Mouse (Mus musculus) v-Abl transformed pro-B cells (cell line): ENCODE measurements around the gene Mc3r.

ENCODE experiments used
- in situ Hi-C, 2 experiments: fragments of 400-800 bp; cut with MboI; formaldehyde crosslinking; loops; one replicate each; pipeline ENCODE4 v1.15.1; 2025; ENCODE audit not compliant: unreplicated experiment in 2 of 2

Gene Mc3r

DNA sequence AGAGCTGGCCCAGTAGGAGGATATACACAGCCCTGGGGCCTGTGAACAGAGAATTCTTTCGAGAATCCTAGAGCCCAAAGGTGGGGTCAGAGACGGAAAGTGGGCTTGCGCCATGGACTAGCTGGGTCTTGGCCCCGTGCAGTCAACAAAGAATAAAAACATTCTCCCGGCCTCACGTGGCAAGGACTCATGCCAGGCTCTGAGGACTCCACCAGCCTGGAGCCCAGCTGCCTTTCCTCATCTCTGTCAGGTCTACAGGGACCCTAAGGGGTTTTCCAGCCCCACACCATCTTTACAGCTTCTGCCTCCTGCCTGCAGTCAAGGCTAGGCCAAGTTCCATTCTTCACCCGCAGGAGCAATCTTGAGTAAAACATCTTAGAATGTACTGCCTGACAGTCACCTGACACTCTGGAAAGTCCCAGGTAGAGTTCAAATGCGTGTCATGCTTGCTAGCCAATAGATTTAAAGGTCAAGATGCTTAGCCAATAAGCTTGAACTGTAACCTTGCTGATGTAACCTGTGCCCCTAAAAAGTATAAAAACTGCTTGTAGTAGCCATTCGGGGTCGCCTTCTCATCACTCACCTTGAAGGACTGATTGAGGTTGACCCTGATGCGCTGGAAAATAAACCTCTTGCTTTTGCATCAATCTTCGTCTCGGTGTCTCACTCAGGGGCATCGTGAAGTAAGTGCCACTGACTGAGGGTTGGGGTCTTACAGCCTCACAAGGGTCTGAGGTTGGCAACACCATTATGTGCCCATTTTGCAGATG is 43.6 kb downstream of the Mc3r start:
- in situ Hi-C loops, result no loop called here

DNA sequence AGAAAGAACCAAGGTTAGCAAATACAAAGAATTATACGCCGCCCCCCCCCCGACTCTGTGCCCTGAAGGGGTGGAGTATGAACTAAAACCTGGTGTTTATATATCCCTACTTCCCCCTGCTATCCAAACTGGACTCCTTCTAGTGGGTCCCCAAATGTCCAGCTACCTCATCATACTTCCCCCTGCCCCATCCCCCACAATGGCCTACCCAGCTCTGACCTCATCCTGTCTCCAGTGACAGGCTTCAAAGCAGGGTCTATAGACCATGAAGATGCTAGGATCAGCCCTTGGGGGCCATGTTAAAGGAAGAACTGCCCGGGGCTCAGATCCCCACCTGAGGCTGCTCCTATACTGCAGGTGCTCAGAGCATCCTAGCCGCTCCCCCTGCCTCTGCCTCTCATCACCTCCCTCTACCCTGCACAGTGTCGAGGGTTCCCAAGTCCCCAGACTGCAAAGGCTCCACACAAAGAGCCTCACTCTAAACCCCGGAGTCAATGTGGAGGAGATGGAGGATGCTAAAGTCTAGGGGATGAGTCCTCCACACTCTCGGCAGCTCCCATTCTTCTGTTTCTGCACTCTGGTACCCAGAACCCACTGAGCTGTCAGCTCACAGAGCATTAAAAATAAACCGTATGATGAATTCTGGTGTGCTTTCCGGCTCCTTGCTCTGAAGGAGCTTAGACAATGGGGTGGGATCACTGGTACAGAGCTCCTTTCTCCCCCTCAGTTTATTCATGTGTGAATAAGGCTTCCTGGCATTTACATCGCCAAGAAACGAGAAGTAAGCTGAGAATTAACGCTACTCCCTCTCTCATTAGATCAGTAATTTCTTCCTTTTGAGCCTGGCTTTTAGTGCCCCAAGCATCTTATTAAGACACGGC is 44.5 kb downstream of the Mc3r start:
- in situ Hi-C loops, result no loop called here

DNA sequence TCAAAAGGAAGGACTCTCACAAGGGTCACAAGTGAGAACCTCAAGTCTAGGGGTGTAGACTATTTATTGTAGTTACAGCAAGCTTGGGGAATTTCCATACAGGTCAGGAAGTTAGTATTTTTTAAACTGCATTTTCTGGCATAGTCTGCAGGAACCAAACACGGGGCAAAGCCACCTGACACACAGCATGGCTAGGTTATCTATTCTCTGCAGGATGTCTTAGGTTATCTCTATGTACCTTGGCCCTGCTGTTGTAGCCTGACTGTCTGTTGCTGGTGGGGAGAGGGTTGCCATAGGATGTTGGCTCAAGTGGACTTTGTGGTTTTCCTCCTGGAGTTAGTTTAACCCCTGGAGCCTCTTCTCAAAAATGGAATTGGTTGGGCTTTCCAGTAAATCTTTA is 49.8 kb downstream of the Mc3r start:
- in situ Hi-C loops, result no loop called here

DNA sequence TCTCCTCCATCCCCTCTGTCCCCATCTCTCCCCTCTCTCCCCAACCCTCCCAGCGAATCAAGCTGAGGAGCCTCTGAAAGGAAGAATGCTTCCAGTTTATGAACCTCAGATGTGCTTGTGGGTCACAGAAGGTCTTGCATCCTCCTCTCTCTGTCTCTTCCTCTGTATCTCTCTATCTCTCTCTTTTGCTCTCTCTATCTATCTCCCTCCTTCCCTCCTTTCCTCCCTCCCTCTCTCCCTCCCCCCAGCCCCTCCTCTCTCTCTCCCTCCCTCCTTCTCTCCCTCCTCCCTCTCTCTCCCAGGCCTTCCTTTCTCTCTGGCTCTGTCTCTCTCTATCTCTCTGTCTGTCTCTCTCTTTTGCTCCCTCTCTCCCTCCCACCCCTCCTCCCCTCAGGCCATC is 50.2 kb downstream of the Mc3r start:
- in situ Hi-C loops, result no loop called here

DNA sequence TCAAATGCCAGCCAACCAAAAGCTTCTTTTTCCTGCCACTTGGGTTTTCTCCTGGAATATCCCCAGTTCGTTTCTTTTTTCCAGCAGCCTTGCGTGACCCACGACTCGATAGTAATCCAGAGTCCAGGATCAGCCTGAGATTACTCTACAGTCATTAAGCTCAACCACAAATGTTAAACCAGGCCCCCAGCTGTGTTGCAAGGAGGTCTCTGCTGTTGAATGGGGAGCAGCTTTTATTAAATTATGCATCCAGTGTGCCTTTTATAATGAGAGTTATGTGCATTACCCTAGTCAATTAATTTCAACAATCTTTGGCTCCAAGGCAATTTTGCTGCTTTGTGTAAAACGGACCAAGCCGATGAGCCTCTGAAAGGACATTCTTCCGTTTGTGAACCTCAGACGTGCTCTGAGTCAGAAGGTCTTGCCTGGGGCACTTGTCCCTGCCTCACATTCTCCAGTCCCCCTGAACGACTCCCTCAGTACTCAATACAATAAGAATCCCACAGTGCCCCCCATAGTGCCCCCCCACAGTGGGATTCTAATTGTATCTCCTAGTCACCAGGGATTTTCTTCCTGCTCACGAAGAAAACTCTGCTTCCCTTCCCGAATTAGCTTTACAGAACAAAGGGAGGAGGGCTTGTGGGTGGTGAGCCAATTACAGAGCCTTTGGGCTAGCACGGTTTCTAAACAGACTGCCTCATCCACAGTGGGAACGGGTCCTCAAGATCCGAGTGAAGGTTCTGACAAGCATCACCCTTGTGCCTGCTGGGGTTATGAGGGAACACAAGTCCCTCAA is 51.0 kb downstream of the Mc3r start:
- in situ Hi-C loops, result no loop called here
